Mouse (Mus musculus) limb, embryonic 11.5 days (tissue): ENCODE measurements around the gene Adk. TPM values are rescaled to one million over a fixed set of nuclear protein-coding genes. Genes with fewer than 3 reads are reported as not detected.
A peak's percentile ranks its signal among the peaks of the same experiment; 100 is the strongest.

Source experiments
- ATAC-seq: fragments of 200-750 bp; cut with Nextera tagmentation; 2 replicates; pipeline ENCODE4 v1.8.0; 2017; ENCODE audit warnings: low read depth; ENCODE audit not compliant: insufficient number of reproducible peaks, low FRiP score, low TSS enrichment
- DNase-seq: peaks from one replicate; pipeline ENCODE4 v3.0.0-alpha.2; 2015; ENCODE audit warnings: low spot score
- H3K27ac ChIP-seq: fragments of 300-500 bp; sonication (generic); replicated peaks from 2 replicates; pipeline ENCODE4 v1.5.1; 2014; ENCODE audit warnings: low read depth, mild to moderate bottlenecking, low read length
- H3K27me3 ChIP-seq: fragments of 300-500 bp; sonication (generic); 2 replicates; pipeline ENCODE4 v1.6.1; 2014; ENCODE audit warnings: mild to moderate bottlenecking, low read length, mixed read lengths; ENCODE audit not compliant: control insufficient read depth, insufficient read depth
- H3K36me3 ChIP-seq: fragments of 300-500 bp; sonication (generic); 2 replicates; pipeline ENCODE4 v1.6.1; 2014; ENCODE audit warnings: mild to moderate bottlenecking, low read length, moderate library complexity, mixed read lengths; ENCODE audit not compliant: control insufficient read depth, insufficient read depth
- H3K4me1 ChIP-seq: fragments of 300-500 bp; sonication (generic); 2 replicates; pipeline ENCODE4 v1.6.1; 2014; ENCODE audit warnings: low read length, mixed read lengths; ENCODE audit not compliant: control insufficient read depth, insufficient read depth
- H3K4me2 ChIP-seq: fragments of 300-500 bp; sonication (generic); 2 replicates; pipeline ENCODE4 v1.6.1; 2014; ENCODE audit warnings: low read depth, mild to moderate bottlenecking, moderate library complexity; ENCODE audit not compliant: severe bottlenecking
- H3K4me3 ChIP-seq: fragments of 300-500 bp; sonication (generic); 2 replicates; pipeline ENCODE4 v1.5.1; 2014; ENCODE audit warnings: low read depth, low read length
- H3K9ac ChIP-seq: fragments of 300-500 bp; sonication (generic); 2 replicates; pipeline ENCODE4 v1.6.1; 2014; ENCODE audit warnings: mild to moderate bottlenecking, low read length
- H3K9me3 ChIP-seq: fragments of 300-500 bp; sonication (generic); 2 replicates; pipeline ENCODE4 v1.6.1; 2016; ENCODE audit warnings: low read length; ENCODE audit not compliant: control insufficient read depth
- WGBS: fragments of 180-500 bp; shearing (Covaris S2); extraction: QIAGEN DNeasy Blood & Tissue Kit; methylation state at CpG from one replicate; pipeline ENCODE4 v1.1.7; 2014; 5-methylcytosine and 5-hydroxymethylcytosine counted together
- polyA plus RNA-seq: library from polyadenylated mRNA; unstranded; fragments of >200 nt; fragmentation: Nextera tagmentation; extraction: Ambion mirVana; gene quantifications from 2 replicates; pipeline ENCODE4 v1.2.1, GENCODE M21; 2014

Adk gene
- polyA plus RNA-seq, 1 experiment from 2014 or later, result 149 TPM

GRCm38 (mm10) chr14:21278907-21279535 lies 226.6 kb downstream of the Adk start:
- H3K27ac ChIP-seq, result no peak overlapping the region
- no peak overlapping the region for H3K4me2 ChIP-seq
- DNase-seq (no peak), ATAC-seq (no peak)
- H3K9ac ChIP-seq, result no peak overlapping the region
- no peaks in the 10 kb centered on the region for H3K9me3 ChIP-seq
- no peak overlapping the region for H3K4me3 ChIP-seq
- WGBS, result 89% methylated on average over 6 of the region's 6 CpGs
- H3K36me3 ChIP-seq, result no peaks in the 10 kb centered on the region
- H3K4me1 ChIP-seq, result peaks cover 15% of the 10 kb centered on the region
- H3K27me3 ChIP-seq, result no peaks in the 10 kb centered on the region

GRCm38 (mm10) chr14:21280451-21280850 lies 228.1 kb downstream of the Adk start:
- peaks cover 18% of the 10 kb centered on the region for H3K4me1 ChIP-seq

GRCm38 (mm10) chr14:21281506-21281905 lies 229.1 kb downstream of the Adk start:
- no peak overlapping the region for H3K4me3 ChIP-seq
- ATAC-seq (no peak), DNase-seq (no peak)
- no peaks in the 10 kb centered on the region for H3K27me3 ChIP-seq
- no peak overlapping the region for H3K27ac ChIP-seq
- no peak overlapping the region for H3K9ac ChIP-seq
- 76% methylated on average over 4 of the region's 4 CpGs for WGBS
- peaks cover 23% of the 10 kb centered on the region for H3K4me1 ChIP-seq
- H3K36me3 ChIP-seq, result no peaks in the 10 kb centered on the region
- no peak overlapping the region for H3K4me2 ChIP-seq
- no peaks in the 10 kb centered on the region for H3K9me3 ChIP-seq

More at GRCm38 (mm10) chr14:21280451-21280850, 228.1 kb downstream of the Adk start:
- H3K36me3 ChIP-seq, result no peaks in the 10 kb centered on the region
- no peaks in the 10 kb centered on the region for H3K9me3 ChIP-seq
- no peak overlapping the region for H3K4me2 ChIP-seq
- H3K4me3 ChIP-seq, result no peak overlapping the region
- H3K9ac ChIP-seq, result no peak overlapping the region
- no peaks in the 10 kb centered on the region for H3K27me3 ChIP-seq
- no peak overlapping the region for H3K27ac ChIP-seq
- DNase-seq (no peak), ATAC-seq (no peak)
- WGBS, result 65% methylated on average over 3 of the region's 3 CpGs

- H3K36me3 ChIP-seq, result no peaks in the 10 kb centered on the region
- no peak overlapping the region for H3K4me2 ChIP-seq
- H3K4me1 ChIP-seq, result peaks cover 28% of the 10 kb centered on the region
- no peak overlapping the region for H3K4me3 ChIP-seq
- no peaks in the 10 kb centered on the region for H3K9me3 ChIP-seq
- no peaks in the 10 kb centered on the region for H3K27me3 ChIP-seq
- 53% methylated on average over 7 of the region's 7 CpGs for WGBS
- no peak for DNase-seq
- H3K9ac ChIP-seq, result no peak overlapping the region
- peak overlapping the region; percentile 45 for H3K27ac ChIP-seq
- no peak for ATAC-seq
Measured at GRCm38 (mm10) chr14:21284116-21284515, 231.7 kb downstream of the Adk start.

- H3K27me3 ChIP-seq, result no peaks in the 10 kb centered on the region
- no peak overlapping the region for H3K9ac ChIP-seq
- peaks cover 28% of the 10 kb centered on the region for H3K4me1 ChIP-seq
- H3K9me3 ChIP-seq, result no peaks in the 10 kb centered on the region
- no peaks in the 10 kb centered on the region for H3K36me3 ChIP-seq
- 19% methylated on average over 5 of the region's 5 CpGs for WGBS
- H3K27ac ChIP-seq, result peak overlapping the region; percentile 47; the same call in 1 of the 2 replicates
- no peak overlapping the region for H3K4me2 ChIP-seq
- DNase-seq (no peak), ATAC-seq (peak; percentile 23; the same call in 1 of the 2 replicates)
- H3K4me3 ChIP-seq, result no peak overlapping the region
Measured at GRCm38 (mm10) chr14:21284847-21285246, 232.5 kb downstream of the Adk start.

GRCm38 (mm10) chr14:21286274-21286673 lies 233.9 kb downstream of the Adk start:
- 73% methylated on average over 7 of the region's 7 CpGs for WGBS
- DNase-seq (no peak), ATAC-seq (no peak)
- no peak overlapping the region for H3K4me3 ChIP-seq
- peaks cover 28% of the 10 kb centered on the region for H3K4me1 ChIP-seq
- H3K9ac ChIP-seq, result no peak overlapping the region
- H3K4me2 ChIP-seq, result no peak overlapping the region
- no peaks in the 10 kb centered on the region for H3K9me3 ChIP-seq
- H3K27ac ChIP-seq, result no peak overlapping the region
- H3K27me3 ChIP-seq, result no peaks in the 10 kb centered on the region
- H3K36me3 ChIP-seq, result no peaks in the 10 kb centered on the region

- peak overlapping the region; percentile 85 for H3K27ac ChIP-seq
- DNase-seq, result peak; percentile 73
- no peaks in the 10 kb centered on the region for H3K27me3 ChIP-seq
- no peaks in the 10 kb centered on the region for H3K36me3 ChIP-seq
- H3K4me1 ChIP-seq, result peaks cover 28% of the 10 kb centered on the region
- WGBS, result 12% methylated on average over 9 of the region's 9 CpGs
- no peak overlapping the region for H3K4me3 ChIP-seq
- no peak overlapping the region for H3K9ac ChIP-seq
- no peaks in the 10 kb centered on the region for H3K9me3 ChIP-seq
- H3K4me2 ChIP-seq, result peak overlapping the region; percentile 1; the same call in 1 of the 2 replicates
- ATAC-seq, result peak; percentile 83
Measured at GRCm38 (mm10) chr14:21287726-21288442, 235.5 kb downstream of the Adk start.

GRCm38 (mm10) chr14:21299743-21300142 lies 247.4 kb downstream of the Adk start:
- Histone ChIP-seq H3K36me3 (no peaks in the 10 kb centered on the region), H3K27me3 (no peaks in the 10 kb centered on the region), H3K9me3 (no peaks in the 10 kb centered on the region), H3K4me2 (no peak overlapping the region), H3K9ac (no peak overlapping the region), H3K4me3 (no peak overlapping the region), H3K27ac (no peak overlapping the region), H3K4me1 (peaks cover 5% of the 10 kb centered on the region; the same call in 1 of the 2 replicates)
- ATAC-seq (no peak), DNase-seq (no peak)
- 82% methylated on average over 4 of the region's 4 CpGs for WGBS
